Mouse (Mus musculus): ENCODE measurements at regions not wholly inside any gene's neighbourhood (a gene's known extent, or its start where the extent isn't known, plus 50 kb on each side); places are given as distances from the start of the nearest gene placed in this dataset.
A peak's percentile ranks its signal among the peaks of the same experiment; 100 is the strongest.

DNA sequence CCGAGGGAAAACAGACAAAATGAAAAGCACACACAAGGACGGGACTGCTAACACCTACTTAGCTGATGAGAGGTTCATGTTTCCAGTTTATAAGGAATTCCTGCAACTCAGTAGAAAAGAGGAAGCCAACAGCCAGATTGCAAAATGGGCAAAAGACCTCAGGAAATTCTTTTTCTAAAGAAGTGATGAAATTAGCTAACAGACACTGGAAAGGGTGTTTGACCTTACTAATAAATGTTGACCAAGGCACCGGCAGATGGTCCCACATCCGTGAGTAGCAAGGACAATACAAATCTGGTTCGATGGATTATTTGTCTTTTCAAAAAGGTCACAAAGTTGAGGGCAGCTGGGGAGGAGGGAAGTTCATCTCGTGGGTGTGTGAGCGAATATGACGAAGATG lies 93.3 kb downstream of the Atxn7l3b start:
- Histone ChIP-seq H3K79me3 (ENCODE audit: low read depth) (no peaks in the 10 kb centered on the region), H3K27me3 (ENCODE audit: control insufficient read depth, insufficient read depth, insufficient read length) (no peaks in the 10 kb centered on the region), H3K79me2 (ENCODE audit: control insufficient read depth, insufficient read depth) (no peaks in the 10 kb centered on the region), H3K4me3 (ENCODE audit: insufficient read depth, poor library complexity, severe bottlenecking) (no peak overlapping the region), H3K36me3 (ENCODE audit: control insufficient read depth, insufficient read depth) (no peaks in the 10 kb centered on the region), H3ac (ENCODE audit: control insufficient read depth, insufficient read length, low read depth) (no peak overlapping the region)
- TF ChIP-seq CTCF (IDR thresholded peaks at IDR 0.05; ENCODE audit: control insufficient read depth, insufficient read depth, insufficient read length), result no peak
- no peak for TF ChIP-seq MAX (IDR thresholded peaks at IDR 0.05)
- TF ChIP-seq MYOD1 (IDR thresholded peaks at IDR 0.05; ENCODE audit: control insufficient read depth, insufficient read length, low read depth), result no peak

DNA sequence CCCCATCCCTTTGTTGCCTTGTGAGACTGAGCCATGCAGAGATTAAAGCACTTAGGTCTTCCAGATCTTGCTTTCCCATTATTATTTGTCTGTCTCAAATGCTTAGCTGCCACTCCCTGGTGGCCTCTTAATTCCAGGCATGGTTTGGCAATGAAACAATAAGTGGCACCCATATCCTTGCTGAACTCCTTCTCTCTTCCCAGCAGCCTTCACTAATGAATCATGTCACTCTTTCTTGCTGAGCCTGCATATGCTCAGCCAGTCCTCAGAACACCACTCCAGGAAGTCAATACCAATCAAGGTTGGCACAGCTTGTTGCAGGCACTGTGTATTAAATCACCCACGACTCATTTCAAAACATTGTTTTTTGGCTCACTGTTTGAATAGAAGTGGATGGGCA lies 118.6 kb downstream of the Atxn7l3b start:
- H3K79me2 ChIP-seq (ENCODE audit: control insufficient read depth, insufficient read depth), result no peaks in the 10 kb centered on the region
- TF ChIP-seq CEBPB (IDR thresholded peaks at IDR 0.05; ENCODE audit: low read depth) (no peak), MAX (IDR thresholded peaks at IDR 0.05) (no peak), CTCF (IDR thresholded peaks at IDR 0.05; ENCODE audit: control insufficient read depth, insufficient read depth, insufficient read length) (no peak), USF1 (IDR thresholded peaks at IDR 0.05; ENCODE audit: low read depth) (no peak), FOSL1 (IDR thresholded peaks at IDR 0.05; ENCODE audit: insufficient read depth, low read length, poor library complexity, severe bottlenecking) (no peak), MYOG (IDR thresholded peaks at IDR 0.05; ENCODE audit: control insufficient read depth, extremely low read depth, insufficient read length) (no peak), MYOD1 (IDR thresholded peaks at IDR 0.05; ENCODE audit: control insufficient read depth, insufficient read length, low read depth) (no peak)
- H3K27me3 ChIP-seq (ENCODE audit: control insufficient read depth, insufficient read depth, insufficient read length), result no peaks in the 10 kb centered on the region
- no peaks in the 10 kb centered on the region for H3K79me3 ChIP-seq (ENCODE audit: low read depth)
- no peak overlapping the region for H3K4me3 ChIP-seq (ENCODE audit: insufficient read depth, poor library complexity, severe bottlenecking)
- H3K36me3 ChIP-seq (ENCODE audit: control insufficient read depth, insufficient read depth), result no peaks in the 10 kb centered on the region
- no peak overlapping the region for H3ac ChIP-seq (ENCODE audit: control insufficient read depth, insufficient read length, low read depth)

DNA sequence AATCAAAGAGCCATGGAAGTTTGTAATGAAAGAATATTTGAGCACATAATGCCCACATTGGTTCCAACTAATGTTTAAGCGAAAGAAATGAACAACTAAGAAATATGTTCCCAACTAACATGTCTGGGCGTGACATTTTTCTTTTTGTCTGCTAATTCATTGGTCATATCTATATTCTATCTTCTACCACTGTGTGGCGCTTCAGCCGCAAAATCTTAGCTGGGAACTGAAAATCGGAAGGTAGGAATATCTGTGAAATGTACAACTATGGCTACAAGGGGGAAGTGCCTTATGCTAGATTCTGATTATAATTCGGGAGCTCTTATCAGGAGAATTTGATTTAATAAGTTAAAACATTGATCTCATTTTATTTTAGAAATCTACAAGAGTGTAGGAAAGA lies 125.2 kb downstream of the Atxn7l3b start:
- Histone ChIP-seq H3ac (ENCODE audit: control insufficient read depth, insufficient read length, low read depth) (no peak overlapping the region), H3K27me3 (ENCODE audit: control insufficient read depth, insufficient read depth, insufficient read length) (no peaks in the 10 kb centered on the region), H3K36me3 (ENCODE audit: control insufficient read depth, insufficient read depth) (no peaks in the 10 kb centered on the region), H3K79me2 (ENCODE audit: control insufficient read depth, insufficient read depth) (no peaks in the 10 kb centered on the region), H3K79me3 (ENCODE audit: low read depth) (no peaks in the 10 kb centered on the region), H3K4me3 (ENCODE audit: insufficient read depth, poor library complexity, severe bottlenecking) (no peak overlapping the region)
- TF ChIP-seq MYOD1 (IDR thresholded peaks at IDR 0.05; ENCODE audit: control insufficient read depth, insufficient read length, low read depth), result no peak
- no peak for TF ChIP-seq MYOG (IDR thresholded peaks at IDR 0.05; ENCODE audit: control insufficient read depth, extremely low read depth, insufficient read length)
- TF ChIP-seq USF1 (IDR thresholded peaks at IDR 0.05; ENCODE audit: low read depth), result no peak
- no peak for TF ChIP-seq FOSL1 (IDR thresholded peaks at IDR 0.05; ENCODE audit: insufficient read depth, low read length, poor library complexity, severe bottlenecking)
- no peak for TF ChIP-seq MAX (IDR thresholded peaks at IDR 0.05)
- TF ChIP-seq CEBPB (IDR thresholded peaks at IDR 0.05; ENCODE audit: low read depth), result no peak
- no peak for TF ChIP-seq CTCF (IDR thresholded peaks at IDR 0.05; ENCODE audit: control insufficient read depth, insufficient read depth, insufficient read length)

DNA sequence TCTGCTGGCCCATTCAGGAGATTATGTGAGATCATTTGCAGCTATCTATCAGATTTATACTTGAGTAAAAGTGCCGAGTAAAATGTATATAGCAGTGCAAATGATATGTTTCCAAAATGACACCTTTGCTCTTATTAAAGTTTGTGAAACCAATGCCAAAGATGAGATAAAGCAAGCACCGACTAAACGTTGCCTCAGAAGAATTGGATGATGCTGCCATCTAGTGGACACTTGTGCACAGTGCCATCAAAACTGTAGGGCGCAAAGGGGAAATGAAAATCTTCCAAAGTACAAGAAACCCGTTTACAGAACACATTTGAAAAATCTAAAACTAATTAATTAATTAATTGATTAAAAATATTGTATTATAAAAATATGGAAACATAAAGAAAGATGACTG lies 127.2 kb downstream of the Atxn7l3b start:
- H3ac ChIP-seq (ENCODE audit: control insufficient read depth, insufficient read length, low read depth), result no peak overlapping the region
- no peaks in the 10 kb centered on the region for H3K79me3 ChIP-seq (ENCODE audit: low read depth)
- no peaks in the 10 kb centered on the region for H3K79me2 ChIP-seq (ENCODE audit: control insufficient read depth, insufficient read depth)
- H3K4me3 ChIP-seq (ENCODE audit: insufficient read depth, poor library complexity, severe bottlenecking), result no peak overlapping the region
- no peaks in the 10 kb centered on the region for H3K27me3 ChIP-seq (ENCODE audit: control insufficient read depth, insufficient read depth, insufficient read length)
- no peaks in the 10 kb centered on the region for H3K36me3 ChIP-seq (ENCODE audit: control insufficient read depth, insufficient read depth)
- TF ChIP-seq CTCF (IDR thresholded peaks at IDR 0.05; ENCODE audit: control insufficient read depth, insufficient read depth, insufficient read length), result peak; percentile 72
- TF ChIP-seq FOSL1 (IDR thresholded peaks at IDR 0.05; ENCODE audit: insufficient read depth, low read length, poor library complexity, severe bottlenecking), result no peak

DNA sequence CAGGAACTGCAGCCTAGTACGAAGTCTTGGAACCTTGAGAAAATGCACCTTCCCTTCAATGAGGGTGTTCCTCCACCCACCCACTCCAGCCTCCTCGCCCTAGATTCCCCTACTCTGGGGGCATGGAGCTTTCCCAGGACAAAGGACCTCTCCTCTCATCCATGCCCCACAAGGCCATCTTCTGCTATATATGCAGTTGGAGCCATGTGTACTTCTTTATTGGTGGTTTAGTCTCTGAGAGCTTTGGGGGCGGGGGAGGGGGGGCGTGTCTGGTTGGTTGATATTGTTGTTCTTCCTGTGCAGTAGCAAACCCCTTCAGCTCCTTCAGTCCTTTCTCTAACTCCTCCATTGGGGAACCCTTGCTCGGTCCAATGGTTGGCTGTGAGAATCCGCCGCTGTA lies 130.2 kb downstream of the Atxn7l3b start:
- H3ac ChIP-seq (ENCODE audit: control insufficient read depth, insufficient read length, low read depth), result no peak overlapping the region
- H3K27me3 ChIP-seq (ENCODE audit: control insufficient read depth, insufficient read depth, insufficient read length), result no peaks in the 10 kb centered on the region
- H3K4me3 ChIP-seq (ENCODE audit: insufficient read depth, poor library complexity, severe bottlenecking), result no peak overlapping the region
- no peaks in the 10 kb centered on the region for H3K79me2 ChIP-seq (ENCODE audit: control insufficient read depth, insufficient read depth)
- TF ChIP-seq MAX (IDR thresholded peaks at IDR 0.05), result no peak
- no peak for TF ChIP-seq MYOD1 (IDR thresholded peaks at IDR 0.05; ENCODE audit: control insufficient read depth, insufficient read length, low read depth)
- no peak for TF ChIP-seq CEBPB (IDR thresholded peaks at IDR 0.05; ENCODE audit: low read depth)
- no peak for TF ChIP-seq FOSL1 (IDR thresholded peaks at IDR 0.05; ENCODE audit: insufficient read depth, low read length, poor library complexity, severe bottlenecking)
- no peak for TF ChIP-seq MYOG (IDR thresholded peaks at IDR 0.05; ENCODE audit: control insufficient read depth, extremely low read depth, insufficient read length)
- no peak for TF ChIP-seq USF1 (IDR thresholded peaks at IDR 0.05; ENCODE audit: low read depth)
- TF ChIP-seq CTCF (IDR thresholded peaks at IDR 0.05; ENCODE audit: control insufficient read depth, insufficient read depth, insufficient read length), result no peak
- H3K36me3 ChIP-seq (ENCODE audit: control insufficient read depth, insufficient read depth), result no peaks in the 10 kb centered on the region
- H3K79me3 ChIP-seq (ENCODE audit: low read depth), result no peaks in the 10 kb centered on the region

GRCm38 (mm10) chr10:112798090-112798489 lies 130.7 kb downstream of the Atxn7l3b start:
- no peak for TF ChIP-seq FOSL1 (IDR thresholded peaks at IDR 0.05; ENCODE audit: insufficient read depth, low read length, poor library complexity, severe bottlenecking)
- no peaks in the 10 kb centered on the region for H3K79me3 ChIP-seq (ENCODE audit: low read depth)

More at GRCm38 (mm10) chr10:112798090-112798489, 130.7 kb downstream of the Atxn7l3b start:
- Histone ChIP-seq H3K36me3 (ENCODE audit: control insufficient read depth, insufficient read depth) (no peaks in the 10 kb centered on the region), H3K79me2 (ENCODE audit: control insufficient read depth, insufficient read depth) (no peaks in the 10 kb centered on the region), H3ac (ENCODE audit: control insufficient read depth, insufficient read length, low read depth) (no peak overlapping the region), H3K4me3 (ENCODE audit: insufficient read depth, poor library complexity, severe bottlenecking) (no peak overlapping the region), H3K27me3 (ENCODE audit: control insufficient read depth, insufficient read depth, insufficient read length) (no peaks in the 10 kb centered on the region)

Data from C2C12 (cell line).